Mouse (Mus musculus) forebrain, embryonic 10.5 days (tissue): ENCODE results near the gene Phtf1. TPM values are rescaled to one million over a fixed set of nuclear protein-coding genes. Genes with fewer than 3 reads are reported as not detected.

Source experiments
- DNase-seq: peaks from one replicate; pipeline ENCODE4 v3.0.0-alpha.2; 2017; ENCODE audit warnings: low spot score; ENCODE audit errors: extremely low spot score
- H3K27ac ChIP-seq: fragments of 300-500 bp; sonication (generic); 2 replicates; pipeline ENCODE4 v1.5.1; 2016; ENCODE audit warnings: mild to moderate bottlenecking
- H3K27me3 ChIP-seq: fragments of 300-500 bp; sonication (generic); 2 replicates; pipeline ENCODE4 v1.6.1; 2016; ENCODE audit warnings: mild to moderate bottlenecking; ENCODE audit not compliant: poor library complexity, severe bottlenecking
- H3K36me3 ChIP-seq: fragments of 300-500 bp; sonication (generic); replicated peaks from 2 replicates; pipeline ENCODE4 v1.6.1; 2016; ENCODE audit warnings: mild to moderate bottlenecking, moderate library complexity
- H3K4me1 ChIP-seq: fragments of 300-500 bp; sonication (generic); 2 replicates; pipeline ENCODE4 v1.6.1; 2016
- H3K4me3 ChIP-seq: fragments of 300-500 bp; sonication (generic); 2 replicates; pipeline ENCODE4 v1.5.1; 2016; ENCODE audit warnings: mild to moderate bottlenecking, moderate library complexity
- H3K9me3 ChIP-seq: fragments of 300-500 bp; sonication (generic); 2 replicates; pipeline ENCODE4 v1.6.1; 2016; ENCODE audit warnings: mild to moderate bottlenecking, moderate library complexity
- WGBS: fragments of 180-500 bp; shearing (Covaris S2); methylation state at CpG from one replicate; pipeline ENCODE4 v1.1.7; 2016; 5-methylcytosine and 5-hydroxymethylcytosine counted together
- polyA plus RNA-seq: library from polyadenylated mRNA; unstranded; fragments of >200 nt; fragmentation: Nextera tagmentation; extraction: Ambion mirVana; gene quantifications from 2 replicates; pipeline ENCODE4 v1.2.1, GENCODE M21; 2016

The Phtf1 gene
- polyA plus RNA-seq, 1 experiment from 2014 or later: 32.6 TPM

DNA sequence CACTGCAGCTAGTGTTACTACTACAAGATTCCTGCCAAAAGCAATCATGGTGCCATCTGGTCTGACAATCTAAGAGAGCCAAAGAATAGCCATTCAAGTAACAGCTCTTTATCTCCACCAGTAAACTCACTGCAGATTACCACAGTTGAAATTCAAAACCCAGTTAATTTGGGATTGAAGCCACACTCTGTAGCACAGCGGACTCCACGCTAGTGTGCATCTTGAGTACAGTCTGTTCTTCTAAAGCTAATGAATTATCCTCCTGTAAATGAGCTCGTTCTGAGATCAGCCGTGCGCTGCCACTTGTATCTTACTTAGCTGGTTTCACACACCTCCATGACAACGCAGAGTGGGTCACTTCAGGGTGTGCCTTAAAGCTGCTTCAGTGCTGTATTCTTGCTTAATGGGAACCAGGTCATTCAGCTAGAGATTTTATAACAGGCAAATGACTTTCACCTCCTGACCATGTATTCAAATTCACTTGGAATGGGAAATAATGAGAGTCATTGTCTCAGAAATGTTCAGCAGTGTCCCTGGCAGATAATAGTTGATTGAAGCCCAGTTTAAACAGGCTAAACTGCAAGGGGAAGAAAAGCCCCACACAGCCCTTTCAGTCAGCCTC, 91.2 kb downstream of the Phtf1 start:
- Histone ChIP-seq H3K9me3 (no peaks in the 10 kb centered on the region), H3K27ac (no peak overlapping the region), H3K4me3 (no peak overlapping the region), H3K4me1 (peaks cover 19% of the 10 kb centered on the region), H3K36me3 (0 out of 2 replicates have a peak, but pooled peaks cover 7% of the 10 kb centered on the region), H3K27me3 (no peaks in the 10 kb centered on the region)
- DNase-seq: peak; percentile 26
- 47% methylated on average over 6 of the region's 6 CpGs for WGBS

DNA sequence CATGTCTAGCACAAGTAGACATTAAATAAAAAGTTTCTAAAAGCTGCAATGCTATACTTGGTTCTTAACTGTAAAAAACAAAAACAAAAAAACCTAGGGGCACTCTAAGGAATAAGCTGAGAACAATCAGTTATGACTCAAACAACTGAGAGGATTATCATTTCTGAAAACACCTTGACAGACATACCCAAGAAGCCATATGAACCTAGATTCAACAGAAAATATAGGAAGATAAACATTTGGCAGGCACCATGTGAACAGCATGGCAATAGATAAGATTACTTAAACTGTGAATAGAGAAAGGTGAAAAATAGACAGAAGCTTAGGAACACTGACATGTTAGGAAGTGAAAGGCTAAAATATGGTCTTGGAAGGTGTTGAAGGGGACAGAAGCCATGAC, 101.5 kb downstream of the Phtf1 start:
- H3K27ac ChIP-seq: no peak overlapping the region
- H3K27me3 ChIP-seq: no peaks in the 10 kb centered on the region
- no peak for DNase-seq
- no peaks in the 10 kb centered on the region for H3K4me1 ChIP-seq
- no peaks in the 10 kb centered on the region for H3K9me3 ChIP-seq
- H3K36me3 ChIP-seq: no peaks in the 10 kb centered on the region
- H3K4me3 ChIP-seq: no peak overlapping the region

Other genes with a start within 250 kb of the Phtf1 start
- gene Olfml3, start 230.1 kb upstream of the Phtf1 start, polyA plus RNA-seq: 5.6 and 5.8 TPM in 2 replicates
- not detected in 2 replicates for gene Gm10964, start 228.7 kb upstream of the Phtf1 start, polyA plus RNA-seq
- 9.9 and 10.4 TPM in 2 replicates for gene Hipk1, start 176.5 kb upstream of the Phtf1 start, polyA plus RNA-seq
- gene Dclre1b, start 158.7 kb upstream of the Phtf1 start, polyA plus RNA-seq: 37.2 and 40.5 TPM in 2 replicates
- 19.3 and 22.3 TPM in 2 replicates for gene Ap4b1, start 158.6 kb upstream of the Phtf1 start, polyA plus RNA-seq
- 0.17 TPM in 1 of 2 replicates, not detected in the other for gene Gm43064, start 158.5 kb upstream of the Phtf1 start, polyA plus RNA-seq
- gene Bcl2l15, start 135.5 kb upstream of the Phtf1 start, polyA plus RNA-seq: 0.17 and 0.25 TPM in 2 replicates
- gene Ptpn22, start 108.3 kb upstream of the Phtf1 start, polyA plus RNA-seq: 0.37 TPM in 2 replicates
- gene Rsbn1, start 54.0 kb upstream of the Phtf1 start, polyA plus RNA-seq: 11.6 and 14.1 TPM in 2 replicates